Mouse (Mus musculus) urinary bladder, adult 2 months (tissue): ENCODE data around the gene Phf21a. TPM values are rescaled to one million over a fixed set of nuclear protein-coding genes. Genes with fewer than 3 reads are reported as not detected.
"Not testable (repeated sequence)": the region's sequence is repeated elsewhere in the genome, so short reads cannot be mapped to it uniquely, and the experiment has no call there.

ENCODE experiments used
- DNase-seq: peaks from one replicate; pipeline ENCODE4 v3.0.0; 2022; ENCODE audit warnings: low spot score
- polyA plus RNA-seq: library from polyadenylated mRNA; depleted of rRNA; stranded (reverse); fragments of >200 nt; gene quantifications from 2 replicates; pipeline ENCODE4 v1.2.3, GENCODE M21; 2012

Gene Phf21a
- polyA plus RNA-seq, 1 experiment = 27.1 TPM

DNA sequence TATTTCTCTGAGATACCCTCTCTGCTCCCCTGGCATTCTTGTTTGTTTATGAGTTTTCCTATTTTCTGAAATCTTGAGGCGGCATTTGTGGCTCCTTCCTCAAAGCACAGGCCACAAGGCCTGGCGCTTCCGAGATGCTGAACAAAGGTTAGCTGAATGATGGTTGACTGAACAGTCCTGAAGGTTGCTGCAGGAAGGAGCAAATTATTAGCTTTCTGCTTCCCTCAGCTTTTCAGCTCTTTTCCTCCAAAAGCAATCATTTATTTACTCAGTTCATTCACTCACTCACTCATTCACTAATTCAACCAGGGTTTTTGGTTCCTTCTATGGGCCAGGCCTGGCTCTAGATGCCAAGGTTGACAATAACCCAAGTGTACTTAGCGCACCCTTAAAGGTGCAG lies 10.7 kb upstream of the Phf21a start:
- no peak for DNase-seq

DNA sequence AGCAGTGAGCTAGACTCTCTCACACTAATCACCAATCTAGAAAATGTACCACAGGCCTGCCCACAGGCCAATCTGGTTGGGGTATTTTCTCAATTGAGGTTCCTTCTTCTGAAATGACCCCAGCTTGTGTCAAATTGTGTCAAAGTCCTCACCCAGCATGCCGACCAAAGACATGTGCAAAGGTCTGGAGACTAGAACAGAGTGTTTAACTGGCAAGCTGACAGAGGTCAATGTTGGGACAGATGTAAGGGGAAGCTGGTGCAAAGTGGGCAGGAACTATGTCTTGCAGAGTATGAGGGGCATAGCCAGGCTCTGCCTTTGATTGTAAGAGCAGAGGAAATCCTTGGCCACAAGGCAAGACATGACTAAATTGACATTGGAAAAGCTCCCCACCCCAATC lies 7.2 kb upstream of the Phf21a start:
- no peak for DNase-seq

DNA sequence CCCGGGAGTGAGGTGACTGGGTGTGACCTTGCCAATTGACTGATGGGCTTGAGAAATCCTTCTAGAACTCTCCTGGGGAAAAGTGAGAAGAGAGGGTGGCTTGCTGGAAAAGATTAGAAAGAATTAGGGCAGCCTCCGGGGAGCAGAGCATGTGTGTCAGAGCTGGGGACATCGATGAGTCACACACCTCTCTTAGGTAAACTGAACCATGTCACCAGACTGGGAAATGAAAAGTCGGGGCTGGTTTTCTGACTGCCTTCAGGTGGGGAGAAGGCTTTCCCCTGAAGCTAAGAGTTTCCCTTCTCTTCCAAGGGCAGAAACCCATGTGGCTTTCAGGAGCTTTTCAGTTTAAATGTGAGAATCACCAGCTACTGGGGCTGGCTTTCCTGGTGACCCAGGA lies 5.9 kb upstream of the Phf21a start:
- DNase-seq = no peak

DNA sequence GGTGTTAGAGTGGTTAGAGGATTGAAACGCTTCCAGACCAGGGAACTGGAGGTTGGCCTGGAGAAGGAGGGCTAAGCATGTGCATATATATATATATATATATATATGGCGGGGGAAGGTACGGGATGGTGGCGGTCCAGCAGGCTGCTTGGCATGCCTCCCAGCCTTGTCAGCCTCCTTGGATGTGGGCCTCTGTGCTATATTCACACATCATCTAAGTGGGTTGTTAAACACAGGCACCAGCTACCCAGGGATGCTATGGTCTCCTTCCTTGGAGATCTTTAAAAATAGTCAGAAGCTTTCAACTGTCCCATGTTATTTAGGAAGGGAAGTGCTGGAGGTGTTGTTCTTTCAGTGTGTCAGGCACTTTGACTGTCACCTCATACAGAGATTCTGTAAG lies 3.1 kb upstream of the Phf21a start:
- no peak for DNase-seq

DNA sequence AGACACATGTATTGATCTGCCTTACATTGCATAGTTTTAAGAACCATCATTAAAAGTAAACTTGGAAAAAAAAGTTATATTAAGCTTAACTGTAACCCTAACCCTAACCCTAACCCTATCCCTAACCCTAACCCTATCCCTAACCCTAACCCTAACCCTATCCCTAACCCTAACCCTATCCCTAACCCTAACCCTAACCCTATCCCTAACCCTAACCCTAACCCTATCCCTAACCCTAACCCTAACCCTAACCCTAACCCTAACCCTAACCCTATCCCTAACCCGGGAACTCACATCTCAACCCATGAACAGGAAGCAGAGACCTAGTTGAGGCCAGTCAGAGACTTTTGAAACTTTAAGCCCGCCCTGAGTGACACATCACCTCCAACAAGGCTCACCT lies 586 bp downstream of the Phf21a start:
- DNase-seq = not testable (repeated sequence)

DNA sequence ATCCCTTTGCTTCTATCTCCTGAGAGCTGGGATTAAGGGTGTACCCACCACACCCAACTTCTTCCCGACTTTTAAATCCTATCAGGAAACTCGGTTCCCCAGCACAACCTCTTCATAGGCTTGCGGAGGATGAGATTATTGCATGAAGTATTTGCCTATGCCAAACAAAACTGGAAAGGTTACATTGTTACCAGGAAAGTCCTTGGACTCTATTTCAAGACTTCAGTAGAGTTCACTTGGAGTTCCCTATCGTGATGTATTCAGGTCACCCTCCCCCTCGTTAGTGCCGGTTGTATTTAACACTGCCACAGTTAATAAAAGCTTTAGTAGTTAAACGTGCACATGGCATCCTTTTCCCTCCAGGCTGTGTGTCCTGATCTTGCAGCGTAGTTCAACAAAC lies 1.2 kb downstream of the Phf21a start:
- no peak for DNase-seq

DNA sequence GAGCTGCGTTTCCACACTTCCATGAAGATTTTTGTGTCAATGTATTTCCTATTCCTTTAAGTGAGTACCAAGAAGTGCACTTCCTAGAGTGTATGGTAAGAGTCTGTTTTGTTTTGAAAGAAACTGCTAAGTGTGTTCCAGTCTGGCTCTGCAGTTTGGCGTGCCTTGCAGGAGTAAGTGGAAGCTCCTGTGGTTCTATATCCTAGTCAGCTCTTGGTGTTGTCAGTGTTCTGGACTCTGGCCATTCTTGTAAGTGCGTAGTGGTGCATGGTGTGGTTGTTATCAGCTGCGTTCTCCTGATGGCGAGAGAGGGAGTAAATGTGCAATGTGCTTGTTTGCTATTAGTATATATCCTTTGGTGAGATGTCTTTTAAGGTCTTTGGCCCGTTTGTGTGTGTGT lies 7.9 kb downstream of the Phf21a start:
- DNase-seq = no peak

DNA sequence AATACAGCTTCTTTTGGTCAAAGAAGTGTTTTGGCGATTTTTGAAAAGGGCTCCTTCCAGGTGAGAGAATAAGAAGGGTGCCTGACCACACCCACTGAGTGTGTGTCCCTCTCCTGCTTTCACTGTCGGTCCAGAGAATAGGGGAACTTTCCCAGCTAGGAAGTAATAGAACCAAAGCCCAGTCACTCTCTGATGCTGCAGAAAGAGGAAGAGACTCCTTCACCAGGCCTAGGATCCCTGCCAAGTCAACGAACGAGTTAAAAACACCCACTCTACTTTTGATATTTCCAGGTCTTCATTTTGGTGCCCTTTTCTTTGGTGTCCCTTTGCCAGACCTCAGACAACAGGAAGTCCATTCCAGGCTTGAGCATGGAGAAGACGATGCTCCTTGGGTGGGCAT lies 31.6 kb downstream of the Phf21a start:
- DNase-seq = no peak

DNA sequence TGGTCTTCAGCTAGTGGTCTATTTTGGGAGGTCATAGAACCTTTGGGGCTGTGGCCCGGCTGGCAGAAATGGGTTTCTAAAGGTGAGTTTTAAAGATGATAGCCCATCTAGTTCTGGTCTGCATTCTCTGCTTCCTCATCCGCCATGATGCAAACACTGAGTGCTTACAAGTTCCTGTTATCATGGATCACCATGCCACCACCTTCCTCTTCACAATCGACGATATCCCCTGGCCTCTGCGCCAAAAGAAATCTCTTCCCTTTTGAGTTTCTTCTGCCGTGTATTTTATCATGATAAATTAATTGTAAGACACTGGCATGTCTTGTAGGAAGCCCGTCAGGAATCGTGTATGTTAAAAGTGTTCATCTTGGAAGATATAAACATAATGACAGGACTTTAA lies 32.4 kb downstream of the Phf21a start:
- DNase-seq = no peak

DNA sequence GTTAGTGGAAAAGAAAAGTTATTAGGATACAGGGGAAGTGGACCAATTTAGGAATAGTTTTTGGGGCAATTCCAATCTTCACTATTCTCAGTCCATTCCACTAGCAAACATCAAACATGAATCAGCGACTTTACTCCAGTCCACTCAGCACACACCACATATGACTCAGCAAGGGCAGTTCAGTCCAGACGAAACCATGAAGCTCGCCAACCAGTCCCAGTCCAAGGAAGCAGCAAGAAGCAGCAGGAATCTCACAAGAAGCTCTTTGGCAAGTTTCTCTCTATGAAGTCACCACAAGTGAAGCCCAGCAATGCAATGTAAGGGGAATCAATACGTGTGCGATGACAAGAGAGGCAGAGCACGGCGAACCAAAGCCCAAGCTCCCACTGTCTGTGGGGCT lies 37.2 kb downstream of the Phf21a start:
- DNase-seq = no peak

DNA sequence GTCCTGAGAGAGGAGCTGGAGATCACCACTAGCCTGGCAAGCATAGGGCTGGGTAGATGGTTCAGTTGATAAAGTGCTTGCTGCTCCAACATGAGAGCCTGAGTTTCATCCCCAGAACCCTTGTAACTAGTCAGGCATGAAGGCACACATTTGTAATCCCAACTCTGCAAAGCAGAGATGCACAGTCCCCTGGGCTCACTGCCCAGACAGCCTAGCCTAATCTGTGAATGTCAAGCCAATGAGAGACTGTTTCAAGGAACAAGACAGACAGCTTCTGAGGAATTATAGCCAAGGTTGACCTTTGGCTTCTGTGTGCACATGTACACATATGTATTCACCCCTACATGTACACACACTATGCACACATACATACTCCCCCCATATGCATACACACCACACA lies 45.8 kb downstream of the Phf21a start:
- DNase-seq = no peak

DNA sequence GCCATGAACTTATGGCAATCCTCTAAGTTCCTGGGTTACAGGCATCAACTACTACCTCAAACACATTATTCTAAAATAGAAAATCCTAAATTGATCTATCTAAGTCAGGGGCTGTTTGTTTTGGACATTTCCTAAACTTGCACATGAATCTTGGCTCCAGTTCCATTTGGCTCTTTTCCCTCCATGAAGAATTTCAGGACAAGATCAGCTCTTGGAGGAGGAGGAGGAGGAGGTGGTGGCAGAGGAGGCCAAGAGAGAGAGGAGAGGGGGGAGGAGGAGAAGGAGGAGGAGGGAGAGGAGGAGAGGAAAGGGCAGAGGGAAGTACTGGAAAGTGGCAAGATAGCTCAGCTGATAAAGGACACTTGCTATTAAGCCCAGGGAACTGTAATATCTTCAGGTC lies 46.4 kb downstream of the Phf21a start:
- no peak for DNase-seq

DNA sequence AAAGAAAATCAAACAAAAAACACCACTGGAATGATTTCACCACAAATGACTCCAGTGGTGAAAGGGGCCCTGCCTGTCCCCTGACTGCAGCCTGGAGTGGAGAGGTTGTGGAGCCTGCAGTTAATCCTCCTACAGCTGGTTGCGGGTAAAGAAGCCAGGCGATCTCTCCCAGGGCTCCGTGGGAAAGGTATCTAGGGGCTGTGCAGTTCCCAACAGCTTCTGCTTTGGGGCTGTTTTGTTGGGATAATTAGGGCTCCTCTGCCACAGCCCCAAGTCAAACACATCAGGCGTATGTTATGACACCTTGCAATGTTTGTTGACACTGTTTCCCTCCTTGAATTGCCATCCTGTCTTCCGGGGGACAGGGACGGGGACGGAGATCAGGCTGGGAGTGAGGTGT lies 47.5 kb downstream of the Phf21a start:
- no peak for DNase-seq

DNA sequence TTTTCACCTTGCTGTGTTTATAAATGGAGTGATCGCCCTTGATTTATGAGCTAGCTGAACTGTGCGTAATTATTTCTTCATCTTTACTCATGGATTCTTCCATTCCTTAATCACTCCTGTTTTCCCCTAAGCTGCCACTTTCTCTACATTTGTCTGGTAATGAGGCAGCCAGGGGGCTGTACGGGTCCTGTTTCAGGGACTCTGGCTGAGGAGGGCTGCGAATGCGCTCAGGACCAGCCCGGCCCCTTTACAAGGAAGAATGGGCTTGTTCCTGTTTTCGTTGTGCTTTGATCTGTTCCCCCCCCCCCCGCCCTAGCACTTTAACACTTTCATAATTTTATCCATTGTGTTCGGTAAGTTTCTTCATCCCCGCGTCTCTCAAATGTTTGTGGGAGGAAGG lies 48.2 kb downstream of the Phf21a start:
- no peak for DNase-seq

DNA sequence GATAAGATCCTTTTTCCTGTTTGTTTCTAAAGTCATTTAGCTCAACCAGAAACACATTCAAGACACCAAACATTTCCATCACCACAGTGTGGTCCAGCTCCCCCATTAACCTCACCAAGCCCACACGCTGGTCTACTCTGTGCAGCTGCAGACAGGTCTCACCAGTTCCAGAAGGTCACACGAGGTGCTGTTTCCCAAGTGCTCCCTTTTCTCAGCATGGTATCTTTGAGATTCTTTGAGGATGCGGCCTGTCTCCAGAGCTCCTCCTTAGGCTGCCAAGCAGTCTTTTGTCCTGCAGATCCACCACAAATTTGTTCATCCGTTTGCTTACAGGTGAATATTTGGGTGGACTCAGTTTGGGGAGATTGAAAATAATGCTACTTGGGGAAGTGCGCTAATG lies 51.0 kb downstream of the Phf21a start:
- DNase-seq = no peak

DNA sequence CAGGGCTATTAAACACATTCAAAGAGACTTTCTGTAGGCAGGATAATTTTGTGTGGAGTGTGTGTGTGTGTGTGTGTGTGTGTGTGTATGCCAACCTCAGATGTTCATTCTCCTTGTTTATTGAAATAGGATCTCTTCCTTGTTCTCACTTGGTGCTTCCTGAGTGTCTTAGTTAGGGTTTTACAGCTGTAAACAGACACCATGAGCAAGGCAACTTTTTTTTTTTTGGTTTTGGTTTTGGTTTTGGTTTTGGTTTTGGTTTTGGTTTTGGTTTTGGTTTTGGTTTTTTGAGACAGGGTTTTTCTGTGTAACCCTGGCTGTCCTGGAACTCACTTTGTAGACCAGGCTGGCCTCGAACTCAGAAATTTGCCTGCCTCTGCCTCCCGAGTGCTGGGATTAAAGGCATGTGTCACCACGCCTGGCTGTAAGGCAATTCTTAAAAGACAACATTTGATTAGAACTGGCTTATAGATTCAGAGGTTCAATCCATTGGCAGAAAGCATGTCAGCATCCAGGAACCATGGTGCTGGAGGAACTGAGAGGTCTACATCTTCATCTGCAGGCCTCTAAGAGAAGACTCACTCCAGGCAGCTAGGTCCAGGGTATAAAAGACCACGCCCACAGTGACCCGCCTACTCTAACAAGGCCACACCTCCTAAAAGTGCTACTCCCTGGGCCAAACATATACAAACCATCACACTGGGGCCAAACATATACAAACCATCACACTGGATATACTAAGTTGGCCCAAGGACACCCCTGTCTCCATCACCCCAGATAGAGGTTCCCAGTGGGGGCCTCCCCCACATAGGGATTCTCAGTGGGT lies 55.2 kb downstream of the Phf21a start:
- DNase-seq = not testable (repeated sequence)

DNA sequence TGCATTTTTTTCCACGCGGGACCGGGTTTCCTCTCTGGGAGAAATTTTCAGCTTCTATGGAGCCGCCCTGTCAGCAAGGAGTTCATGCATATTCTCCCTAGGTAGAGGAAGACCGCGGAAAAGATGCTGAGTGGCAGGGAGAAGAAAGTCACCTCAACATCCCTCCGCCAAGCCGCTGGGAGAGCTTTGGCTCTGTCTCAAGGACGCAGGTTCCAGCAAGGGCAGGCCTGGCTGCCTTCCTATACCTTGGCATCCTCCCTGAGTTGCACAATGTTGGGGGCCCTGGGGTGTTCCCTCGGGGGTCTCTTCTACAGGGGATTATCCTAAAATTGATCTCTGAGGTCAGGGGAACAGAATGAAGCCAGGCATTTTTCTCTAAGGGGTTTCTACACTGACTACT lies 71.4 kb downstream of the Phf21a start:
- no peak for DNase-seq

DNA sequence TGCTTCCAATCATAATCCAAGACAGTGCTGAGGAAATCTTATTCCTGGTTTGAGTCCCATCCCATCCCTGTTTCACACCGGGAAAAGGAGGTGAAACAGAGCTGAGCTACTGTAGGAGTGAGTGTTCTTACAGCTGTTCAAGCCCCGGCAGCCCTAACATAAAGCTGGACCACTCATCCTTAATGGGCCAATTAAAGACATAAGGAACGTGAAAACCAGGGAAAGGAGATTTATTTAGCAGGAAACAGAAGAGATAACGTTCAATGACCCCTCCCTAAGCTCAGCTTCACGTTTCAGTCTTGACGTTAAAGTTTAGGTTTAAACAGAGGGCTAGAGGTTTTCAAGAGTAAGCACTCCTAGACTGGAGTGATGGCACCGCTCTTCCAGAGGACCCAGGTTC lies 74.0 kb downstream of the Phf21a start:
- DNase-seq = no peak

DNA sequence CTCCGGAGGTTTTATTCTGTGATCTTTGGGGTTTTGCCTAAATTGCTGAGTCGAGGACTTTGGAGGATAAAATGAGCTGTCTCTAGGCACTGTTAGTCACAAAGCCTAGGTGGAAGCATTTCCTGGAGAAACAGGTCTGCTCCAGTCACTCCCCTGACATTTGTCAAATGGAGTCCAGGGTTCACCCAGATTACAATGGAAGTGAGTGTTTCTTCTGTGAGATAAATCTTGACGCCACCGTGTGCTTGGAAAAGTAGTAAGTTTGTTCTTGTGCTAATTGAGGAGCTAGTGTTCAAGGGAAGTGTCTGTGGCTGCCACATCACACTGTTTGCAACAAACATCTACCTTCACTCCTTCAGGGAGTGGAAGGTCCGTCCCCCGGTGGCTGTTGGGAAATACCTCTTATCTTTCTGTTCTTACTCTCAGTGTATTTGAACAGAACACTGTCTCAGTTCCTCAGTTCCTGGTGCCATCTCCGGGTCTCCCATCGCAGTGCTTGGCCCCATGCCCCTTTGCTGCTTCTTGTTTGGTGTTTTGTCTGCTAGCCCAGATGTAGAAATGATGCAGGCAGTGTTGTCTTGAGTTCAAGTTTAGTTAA lies 78.2 kb downstream of the Phf21a start:
- DNase-seq = no peak

DNA sequence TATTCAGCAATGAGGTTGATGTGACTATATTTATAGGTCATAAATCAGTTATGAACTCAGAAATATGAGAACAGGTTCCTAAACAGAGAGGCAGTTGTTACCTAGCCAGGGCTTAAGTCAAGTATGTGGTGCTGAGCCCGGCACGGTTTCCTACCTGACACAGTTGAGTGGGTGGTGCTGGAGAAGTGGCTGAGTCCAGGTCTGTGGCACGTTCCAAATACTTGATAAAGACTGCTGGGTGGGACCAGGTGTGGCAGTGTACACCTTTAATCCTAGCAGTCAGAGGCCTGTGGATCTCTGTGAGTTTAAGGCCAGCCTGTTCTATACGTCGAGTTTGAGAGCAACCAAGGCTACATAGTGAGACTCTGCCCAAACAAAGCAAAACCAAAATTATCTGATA lies 79.4 kb downstream of the Phf21a start:
- DNase-seq = no peak

DNA sequence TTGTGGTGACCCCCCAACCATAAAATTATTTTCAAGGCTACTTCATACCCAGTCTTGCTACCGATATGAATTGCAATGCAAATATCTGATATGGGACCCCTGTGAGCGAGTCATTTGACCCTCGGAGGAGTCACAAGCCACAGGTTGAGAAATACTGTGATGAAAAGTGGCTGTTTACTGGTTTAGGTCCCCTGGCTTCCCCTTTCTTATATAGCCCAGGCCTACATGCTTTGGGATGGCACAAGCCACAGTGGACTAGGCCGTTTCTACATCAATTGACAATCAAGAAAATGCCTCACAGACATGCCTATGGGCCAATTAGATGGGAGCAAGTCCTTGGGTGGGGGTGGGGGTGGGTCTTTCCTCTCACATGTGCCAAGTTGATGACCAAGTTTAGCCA lies 80.3 kb downstream of the Phf21a start:
- no peak for DNase-seq

DNA sequence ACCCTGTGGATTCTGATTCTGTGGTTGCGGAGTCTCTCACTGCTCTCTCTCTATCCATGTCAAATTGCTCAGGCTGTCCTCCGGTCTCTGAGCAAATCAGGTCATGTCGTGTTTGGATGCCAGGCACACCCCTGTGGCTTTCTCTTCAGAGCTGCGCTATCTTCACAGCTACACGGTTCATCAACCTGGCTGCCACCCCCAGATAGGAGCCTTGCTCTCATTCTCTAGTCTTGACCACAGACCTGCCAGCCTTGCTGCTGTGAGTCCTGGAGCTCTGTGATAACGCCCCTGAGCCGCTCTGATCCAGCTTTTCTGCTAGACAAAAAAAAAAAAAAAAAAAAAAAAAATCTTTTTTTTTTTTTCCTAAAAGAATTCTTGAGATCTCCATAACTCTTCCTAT lies 81.3 kb downstream of the Phf21a start:
- no peak for DNase-seq

DNA sequence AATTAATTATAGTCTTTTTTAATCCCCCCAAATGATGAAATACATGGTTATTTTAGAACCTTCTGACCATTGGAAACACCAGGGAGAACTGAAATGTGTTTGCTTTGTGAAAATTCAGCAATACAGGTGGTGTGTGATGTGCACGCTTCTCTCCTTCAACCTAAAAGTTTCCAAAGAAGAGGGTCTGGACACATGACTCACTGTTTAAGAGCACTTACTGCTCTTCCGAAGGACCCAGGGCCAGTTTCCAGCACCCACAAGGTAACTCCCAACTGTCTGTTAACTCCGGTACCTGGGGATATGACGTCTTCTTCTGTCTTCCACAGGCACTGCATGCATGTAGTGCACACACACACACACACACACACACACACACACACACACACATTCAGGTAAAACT lies 82.1 kb downstream of the Phf21a start:
- no peak for DNase-seq

DNA sequence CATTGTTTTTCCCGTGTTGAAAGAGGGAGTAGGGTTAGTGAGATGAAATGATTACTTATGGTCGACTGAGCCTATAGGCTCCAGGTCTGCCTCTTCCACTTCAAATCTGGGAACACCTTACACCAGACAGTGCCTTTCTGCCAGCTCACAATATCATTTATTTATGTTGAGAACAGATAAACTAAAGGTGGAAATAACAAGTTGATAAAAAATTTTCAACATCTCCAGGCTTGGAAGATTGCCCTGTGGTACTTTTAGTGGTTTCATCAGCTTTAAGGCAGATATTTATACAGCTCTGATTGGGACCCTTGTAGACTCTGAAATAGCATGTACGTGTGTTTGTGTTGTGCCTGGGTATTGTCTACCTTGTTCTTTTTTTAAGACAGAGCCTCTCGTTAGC lies 83.4 kb downstream of the Phf21a start:
- DNase-seq = no peak
